Mouse (Mus musculus): ENCODE results near the gene Zfp281. TPM values are rescaled to one million over a fixed set of nuclear protein-coding genes. Genes with fewer than 3 reads are reported as not detected.

The Zfp281 gene
- polyA plus RNA-seq, 1 experiment from 2014 or later: 33.5 TPM

DNA sequence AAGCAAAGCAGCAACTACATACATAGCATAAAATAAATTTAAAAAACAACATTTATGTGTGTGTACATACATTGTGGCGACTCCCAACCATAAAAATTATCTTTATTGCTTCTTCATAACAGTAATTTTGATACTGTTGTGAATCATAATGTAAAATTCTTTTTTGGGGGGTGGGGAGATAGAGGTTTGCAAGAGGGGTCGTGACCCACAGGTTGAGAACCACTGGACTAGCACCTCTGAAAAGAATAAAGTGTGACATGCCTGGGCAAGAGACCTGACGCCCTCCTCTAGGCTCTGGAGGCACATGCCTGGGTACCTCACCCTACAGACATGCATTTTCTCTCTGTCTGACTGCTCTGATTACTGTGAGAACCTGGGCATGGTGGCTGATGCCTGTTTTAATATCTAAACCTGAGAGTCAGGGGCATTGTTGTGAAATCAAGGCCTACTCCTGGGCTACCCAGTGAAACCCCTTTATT is 53.2 kb downstream of the Zfp281 start:
- Histone ChIP-seq H3K27ac (no peak overlapping the region), H3K27me3 (0 out of 2 replicates have a peak, but pooled peaks cover 5% of the 10 kb centered on the region), H3K36me3 (replicated peaks) (no peaks in the 10 kb centered on the region), H3K4me2 (no peak overlapping the region), H3K9ac (no peak overlapping the region), H3K4me1 (peaks cover 7% of the 10 kb centered on the region), H3K9me3 (no peaks in the 10 kb centered on the region), H3K4me3 (replicated peaks) (no peak overlapping the region)
- no peak for ATAC-seq (ENCODE audit: low FRiP score)
- WGBS: 81% methylated on average over 3 of the region's 3 CpGs

DNA sequence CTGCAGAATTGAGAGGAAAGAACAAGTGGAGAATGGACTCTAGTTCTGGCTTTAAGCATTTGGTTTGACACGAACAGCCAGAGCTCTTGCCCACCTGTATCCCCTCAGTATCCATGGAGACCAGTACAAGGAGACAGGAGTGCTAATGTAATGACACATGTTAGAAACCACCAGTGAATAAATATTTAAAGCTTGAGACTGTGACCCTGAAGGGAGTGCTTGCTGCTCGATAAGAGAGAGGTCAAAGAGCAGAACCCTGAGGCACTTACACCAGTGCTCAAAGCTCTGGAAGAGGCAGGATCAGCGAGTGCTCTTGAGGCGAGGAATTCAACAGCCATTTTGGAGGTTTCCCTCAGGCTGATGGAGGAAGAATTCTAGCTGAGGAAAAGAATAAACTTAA is 54.1 kb downstream of the Zfp281 start:
- WGBS: 74% methylated on average over 4 of the region's 4 CpGs
- Histone ChIP-seq H3K27ac (no peak overlapping the region), H3K36me3 (replicated peaks) (no peaks in the 10 kb centered on the region), H3K4me2 (no peak overlapping the region), H3K4me1 (peaks cover 10% of the 10 kb centered on the region), H3K9me3 (no peaks in the 10 kb centered on the region), H3K9ac (no peak overlapping the region), H3K4me3 (replicated peaks) (no peak overlapping the region), H3K27me3 (0 out of 2 replicates have a peak, but pooled peaks cover 5% of the 10 kb centered on the region)
- no peak for ATAC-seq (ENCODE audit: low FRiP score)

Other genes with a start within 250 kb of the Zfp281 start
- gene Ddx59, start 209.6 kb upstream of the Zfp281 start, polyA plus RNA-seq (2016; fragmentation: Nextera tagmentation; extraction: Ambion mirVana): 20.6 and 22.0 TPM in 2 replicates
- 10.2 TPM in 2 replicates for gene Kif14, start 158.6 kb upstream of the Zfp281 start, polyA plus RNA-seq (2016; fragmentation: Nextera tagmentation; extraction: Ambion mirVana)